Mouse (Mus musculus): ENCODE data around the gene Slc25a3. TPM values are rescaled to one million over a fixed set of nuclear protein-coding genes. Genes with fewer than 3 reads are reported as not detected.
A peak's percentile ranks its signal among the peaks of the same experiment; 100 is the strongest.

The Slc25a3 gene
- total and polyA plus RNA-seq, 2 experiments from 2014 or later = 1,847 to 2,043 TPM

- ATAC-seq (ENCODE audit: insufficient read depth, low read depth) (no peak), DNase-seq (ENCODE audit: low spot score) (no peak)
- 59% methylated on average over 3 of the region's 3 CpGs for WGBS
- no peak overlapping the region for H3K4me3 ChIP-seq (ENCODE audit: low read depth, low read length)
- no peak overlapping the region for H3K4me2 ChIP-seq (ENCODE audit: low read depth, low read length)
- H3K36me3 ChIP-seq (replicated peaks; ENCODE audit: control insufficient read depth, insufficient read depth, low read length) = peaks cover 54% of the 10 kb centered on the region
- H3K27me3 ChIP-seq (ENCODE audit: control insufficient read depth, insufficient read depth, low read length) = no peaks in the 10 kb centered on the region
- H3K9me3 ChIP-seq (replicated peaks; ENCODE audit: control insufficient read depth, low read length) = no peaks in the 10 kb centered on the region
- no peak overlapping the region for H3K27ac ChIP-seq (ENCODE audit: low read depth)
- peaks cover 21% of the 10 kb centered on the region for H3K4me1 ChIP-seq (ENCODE audit: control insufficient read depth, insufficient read depth)
- H3K9ac ChIP-seq (replicated peaks; ENCODE audit: low read depth, low read length) = no peak overlapping the region
- TF ChIP-seq CTCF (IDR thresholded peaks at IDR 0.05; ENCODE audit: low read depth) (no peak), EP300 (IDR thresholded peaks at IDR 0.05; ENCODE audit: low read depth) (no peak)
Measured at GRCm38 (mm10) chr10:91164491-91164890, 40.6 kb upstream of the Slc25a3 start.

GRCm38 (mm10) chr10:91162511-91163163 is 38.8 kb upstream of the Slc25a3 start:
- H3K9ac ChIP-seq (replicated peaks; ENCODE audit: low read depth, low read length) = no peak overlapping the region
- H3K36me3 ChIP-seq (replicated peaks; ENCODE audit: control insufficient read depth, insufficient read depth, low read length) = peaks cover 67% of the 10 kb centered on the region
- H3K4me2 ChIP-seq (ENCODE audit: low read depth, low read length) = no peak overlapping the region
- 82% methylated on average over 15 of the region's 15 CpGs for WGBS
- H3K9me3 ChIP-seq (replicated peaks; ENCODE audit: control insufficient read depth, low read length) = no peaks in the 10 kb centered on the region
- H3K27me3 ChIP-seq (ENCODE audit: control insufficient read depth, insufficient read depth, low read length) = no peaks in the 10 kb centered on the region
- DNase-seq (ENCODE audit: low spot score) = no peak
- H3K4me1 ChIP-seq (ENCODE audit: control insufficient read depth, insufficient read depth) = 0 out of 2 replicates have a peak, but pooled peaks cover 20% of the 10 kb centered on the region
- TF ChIP-seq EP300 (IDR thresholded peaks at IDR 0.05; ENCODE audit: low read depth) = no peak
- no peak for TF ChIP-seq CTCF (IDR thresholded peaks at IDR 0.05; ENCODE audit: low read depth)
- no peak overlapping the region for H3K27ac ChIP-seq (ENCODE audit: low read depth)
- ATAC-seq (ENCODE audit: insufficient read depth, low read depth) = no peak
- H3K4me3 ChIP-seq (ENCODE audit: low read depth, low read length) = no peak overlapping the region

- 60% methylated on average over 11 of the region's 11 CpGs for WGBS
Measured at GRCm38 (mm10) chr10:91162077-91162476, 38.2 kb upstream of the Slc25a3 start.

DNA sequence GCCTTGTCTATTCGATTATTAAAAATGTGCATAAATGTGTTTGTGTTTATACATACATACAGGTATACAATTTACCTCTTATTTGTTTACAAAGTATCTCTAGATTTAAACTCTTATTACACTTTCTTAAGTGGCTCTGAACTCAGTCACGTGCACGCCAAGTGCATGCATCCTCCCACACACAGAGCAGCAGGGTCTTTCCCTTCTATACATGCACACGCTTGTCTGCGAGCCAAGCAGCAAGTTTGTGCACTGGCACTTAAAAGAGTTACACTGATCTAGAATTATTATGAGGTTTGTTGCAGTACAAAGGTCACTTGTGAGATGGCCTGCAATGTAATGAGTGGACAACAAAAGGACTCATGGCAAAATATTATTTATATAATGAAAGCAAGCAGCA is 37.1 kb upstream of the Slc25a3 start:
- no peaks in the 10 kb centered on the region for H3K27me3 ChIP-seq (ENCODE audit: control insufficient read depth, insufficient read depth, low read length)
- no peak overlapping the region for H3K27ac ChIP-seq (ENCODE audit: low read depth)
- no peak for ATAC-seq (ENCODE audit: insufficient read depth, low read depth)
- no peak overlapping the region for H3K9ac ChIP-seq (replicated peaks; ENCODE audit: low read depth, low read length)
- H3K36me3 ChIP-seq (replicated peaks; ENCODE audit: control insufficient read depth, insufficient read depth, low read length) = peaks cover 73% of the 10 kb centered on the region
- DNase-seq (ENCODE audit: low spot score) = no peak
- no peak overlapping the region for H3K4me3 ChIP-seq (ENCODE audit: low read depth, low read length)
- 0 out of 2 replicates have a peak, but pooled peaks cover 8% of the 10 kb centered on the region for H3K4me1 ChIP-seq (ENCODE audit: control insufficient read depth, insufficient read depth)
- H3K4me2 ChIP-seq (ENCODE audit: low read depth, low read length) = no peak overlapping the region
- 82% methylated on average over 5 of the region's 5 CpGs for WGBS
- no peaks in the 10 kb centered on the region for H3K9me3 ChIP-seq (replicated peaks; ENCODE audit: control insufficient read depth, low read length)
- TF ChIP-seq EP300 (IDR thresholded peaks at IDR 0.05; ENCODE audit: low read depth) (no peak), CTCF (IDR thresholded peaks at IDR 0.05; ENCODE audit: low read depth) (no peak)

More at GRCm38 (mm10) chr10:91162077-91162476, 38.2 kb upstream of the Slc25a3 start:
- H3K4me1 ChIP-seq (ENCODE audit: control insufficient read depth, insufficient read depth) = 0 out of 2 replicates have a peak, but pooled peaks cover 14% of the 10 kb centered on the region
- no peak overlapping the region for H3K4me3 ChIP-seq (ENCODE audit: low read depth, low read length)
- H3K36me3 ChIP-seq (replicated peaks; ENCODE audit: control insufficient read depth, insufficient read depth, low read length) = peaks cover 71% of the 10 kb centered on the region
- H3K9ac ChIP-seq (replicated peaks; ENCODE audit: low read depth, low read length) = no peak overlapping the region
- H3K27ac ChIP-seq (ENCODE audit: low read depth) = no peak overlapping the region
- no peak for DNase-seq (ENCODE audit: low spot score)
- H3K27me3 ChIP-seq (ENCODE audit: control insufficient read depth, insufficient read depth, low read length) = no peaks in the 10 kb centered on the region
- TF ChIP-seq EP300 (IDR thresholded peaks at IDR 0.05; ENCODE audit: low read depth) = no peak
- no peaks in the 10 kb centered on the region for H3K9me3 ChIP-seq (replicated peaks; ENCODE audit: control insufficient read depth, low read length)
- H3K4me2 ChIP-seq (ENCODE audit: low read depth, low read length) = no peak overlapping the region
- ATAC-seq (ENCODE audit: insufficient read depth, low read depth) = no peak

DNA sequence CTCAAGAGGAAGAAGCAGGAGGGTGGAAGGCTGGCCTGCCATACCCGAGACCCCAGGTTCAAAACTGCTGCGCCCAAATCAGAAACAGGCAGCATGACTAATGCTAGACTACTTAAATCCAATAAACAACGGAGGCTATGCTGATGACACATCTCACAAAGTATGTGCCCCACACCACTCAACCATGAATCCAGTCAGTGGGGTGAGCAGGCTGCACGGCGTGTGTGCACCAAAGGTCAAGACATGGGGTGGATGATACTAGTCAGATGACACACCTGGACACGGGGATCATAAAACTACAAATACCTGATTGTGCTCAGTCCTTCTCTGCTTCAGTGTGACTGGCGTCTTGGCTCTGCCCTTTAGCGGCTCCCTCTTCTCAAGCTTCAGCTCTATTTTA is 34.6 kb upstream of the Slc25a3 start:
- Histone ChIP-seq H3K27me3 (ENCODE audit: control insufficient read depth, insufficient read depth, low read length) (no peaks in the 10 kb centered on the region), H3K9me3 (replicated peaks; ENCODE audit: control insufficient read depth, low read length) (no peaks in the 10 kb centered on the region), H3K4me2 (ENCODE audit: low read depth, low read length) (no peak overlapping the region), H3K27ac (ENCODE audit: low read depth) (peak overlapping the region; percentile 75), H3K9ac (replicated peaks; ENCODE audit: low read depth, low read length) (no peak overlapping the region), H3K4me3 (ENCODE audit: low read depth, low read length) (no peak overlapping the region), H3K4me1 (ENCODE audit: control insufficient read depth, insufficient read depth) (0 out of 2 replicates have a peak, but pooled peaks cover 4% of the 10 kb centered on the region), H3K36me3 (replicated peaks; ENCODE audit: control insufficient read depth, insufficient read depth, low read length) (peaks cover 81% of the 10 kb centered on the region)
- ATAC-seq (ENCODE audit: insufficient read depth, low read depth) (peak; percentile 41; the same call in 1 of the 2 replicates), DNase-seq (ENCODE audit: low spot score) (no peak)
- WGBS = 53% methylated on average over 8 of the region's 8 CpGs
- no peak for TF ChIP-seq EP300 (IDR thresholded peaks at IDR 0.05; ENCODE audit: low read depth)
- no peak for TF ChIP-seq CTCF (IDR thresholded peaks at IDR 0.05; ENCODE audit: low read depth)

- Histone ChIP-seq H3K9me3 (replicated peaks; ENCODE audit: control insufficient read depth, low read length) (no peaks in the 10 kb centered on the region), H3K9ac (replicated peaks; ENCODE audit: low read depth, low read length) (no peak overlapping the region), H3K36me3 (replicated peaks; ENCODE audit: control insufficient read depth, insufficient read depth, low read length) (peaks cover 78% of the 10 kb centered on the region), H3K4me1 (ENCODE audit: control insufficient read depth, insufficient read depth) (0 out of 2 replicates have a peak, but pooled peaks cover 4% of the 10 kb centered on the region), H3K27ac (ENCODE audit: low read depth) (peak overlapping the region; percentile 75), H3K4me2 (ENCODE audit: low read depth, low read length) (no peak overlapping the region), H3K4me3 (ENCODE audit: low read depth, low read length) (no peak overlapping the region), H3K27me3 (ENCODE audit: control insufficient read depth, insufficient read depth, low read length) (no peaks in the 10 kb centered on the region)
- no peak for TF ChIP-seq CTCF (IDR thresholded peaks at IDR 0.05; ENCODE audit: low read depth)
- no peak for TF ChIP-seq EP300 (IDR thresholded peaks at IDR 0.05; ENCODE audit: low read depth)
- 50% methylated on average over 6 of the region's 6 CpGs for WGBS
- DNase-seq (ENCODE audit: low spot score) = peak; percentile 67
- ATAC-seq (ENCODE audit: insufficient read depth, low read depth) = peak; percentile 79
Measured at GRCm38 (mm10) chr10:91156338-91156737, 32.5 kb upstream of the Slc25a3 start.

All from heart, postnatal 0 days (tissue).